Mouse (Mus musculus): ENCODE results near the gene Slc7a4.
"Not testable (repeated sequence)": the region's sequence is repeated elsewhere in the genome, so short reads cannot be mapped to it uniquely, and the experiment has no call there.

The Slc7a4 gene

DNA sequence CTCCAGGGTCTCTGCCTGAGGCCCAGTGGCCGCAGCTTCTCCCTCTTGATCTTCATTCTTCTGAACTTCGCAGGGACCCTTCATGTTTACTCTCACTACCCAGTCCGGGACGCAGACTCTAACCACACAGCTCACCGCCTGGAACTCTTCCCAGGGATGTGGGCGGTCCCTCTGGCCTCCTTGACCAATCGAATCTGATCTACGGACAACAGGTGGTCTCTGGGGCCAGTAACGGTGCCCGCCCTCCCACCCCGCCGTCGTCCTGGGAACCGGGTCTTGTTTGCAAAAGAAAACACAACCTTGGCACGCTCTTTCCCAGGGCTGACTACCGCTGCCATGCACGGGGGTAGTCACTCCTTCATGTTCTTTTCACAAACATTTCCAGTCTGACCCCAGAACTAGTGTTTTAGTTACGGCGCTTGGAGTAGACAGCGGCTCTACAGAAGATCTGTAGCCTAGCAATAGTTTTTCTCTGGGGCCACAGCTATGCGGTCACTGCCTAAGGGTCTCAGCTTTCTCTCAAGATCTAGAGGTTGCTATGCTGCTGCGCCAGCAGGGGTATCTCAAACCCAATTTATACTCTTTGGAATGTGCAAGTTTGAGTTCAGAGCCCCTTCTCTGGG lies 21.8 kb downstream of the Slc7a4 start, which contains the start of gene Lrrc74b:
Gene Lrrc74b (minus strand): TSS at position 120 of the 623 bp plus-strand sequence.
- no peak for DNase-seq

DNA sequence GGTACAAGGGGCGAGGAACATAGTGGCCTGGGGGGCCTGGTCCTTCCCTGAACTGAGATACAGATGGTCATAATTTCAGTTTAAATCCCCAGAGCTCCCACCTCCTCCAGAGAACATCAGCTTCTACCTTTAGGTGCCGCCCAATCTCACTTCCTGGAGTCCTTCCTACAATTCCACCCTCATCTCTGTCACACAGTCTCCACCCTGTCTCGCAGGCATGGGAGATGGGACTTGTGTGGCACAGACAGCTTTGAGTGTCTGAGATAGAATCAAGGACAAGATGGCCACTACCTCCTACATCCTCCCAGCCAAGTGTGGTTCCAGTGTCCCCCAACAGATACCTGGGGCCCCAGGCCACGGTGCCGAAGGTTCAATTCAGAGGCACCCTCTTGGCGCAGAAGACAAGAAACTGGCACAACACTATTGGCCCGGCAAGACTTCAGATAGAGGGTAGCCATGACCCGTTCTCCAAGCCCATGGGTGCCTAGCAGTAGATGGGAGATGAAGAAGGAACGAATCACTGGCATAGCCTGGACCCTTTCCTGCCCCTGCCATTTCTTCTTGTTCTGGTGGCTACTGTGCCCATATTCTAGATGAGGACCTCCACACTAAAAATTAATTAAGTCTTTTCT lies 23.5 kb downstream of the Slc7a4 start:
- no peak for DNase-seq

DNA sequence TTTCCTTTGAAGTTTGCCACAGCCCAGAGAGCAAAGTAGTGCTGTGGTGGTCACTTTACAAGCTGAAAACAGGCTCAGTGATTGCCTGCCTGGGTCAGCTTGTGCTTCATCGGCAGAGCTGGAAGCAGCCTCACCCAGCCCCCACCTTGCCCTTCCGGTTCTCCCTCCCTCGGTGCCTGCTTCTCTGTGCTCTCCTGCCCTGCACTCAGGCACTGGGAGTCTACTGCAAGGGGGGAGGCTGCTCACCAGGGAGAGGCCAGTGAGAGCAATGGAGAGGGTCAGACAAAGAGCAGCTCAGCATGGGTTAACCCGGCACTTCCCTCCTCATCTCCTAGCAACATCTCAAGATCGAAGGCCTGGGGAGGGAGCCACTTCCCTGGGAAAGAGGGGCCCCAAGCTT lies 24.2 kb downstream of the Slc7a4 start:
- DNase-seq, result no peak

GRCm38 (mm10) chr16:17557947-17558480 lies 25.0 kb downstream of the Slc7a4 start:
- DNase-seq, result peak; percentile 70

DNA sequence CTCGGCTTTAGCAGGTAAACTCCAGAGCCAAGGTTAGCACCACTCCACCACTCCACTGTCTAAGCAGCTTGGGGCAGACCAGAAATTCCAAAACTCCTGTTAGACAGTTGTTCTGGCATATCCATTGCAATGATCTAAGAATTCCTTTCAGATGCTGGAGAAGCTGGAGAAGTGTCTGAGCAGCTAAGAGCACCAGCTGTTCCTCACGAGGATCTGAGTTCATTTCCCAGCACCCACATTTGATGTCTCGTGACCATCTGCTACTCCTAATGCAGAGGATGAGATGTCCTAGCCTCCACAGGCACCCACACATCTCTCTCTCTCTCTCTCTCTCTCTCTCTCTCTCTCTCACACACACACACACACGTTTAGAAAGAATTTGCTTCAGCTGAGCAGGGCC lies 26.1 kb downstream of the Slc7a4 start:
- DNase-seq, result no peak

DNA sequence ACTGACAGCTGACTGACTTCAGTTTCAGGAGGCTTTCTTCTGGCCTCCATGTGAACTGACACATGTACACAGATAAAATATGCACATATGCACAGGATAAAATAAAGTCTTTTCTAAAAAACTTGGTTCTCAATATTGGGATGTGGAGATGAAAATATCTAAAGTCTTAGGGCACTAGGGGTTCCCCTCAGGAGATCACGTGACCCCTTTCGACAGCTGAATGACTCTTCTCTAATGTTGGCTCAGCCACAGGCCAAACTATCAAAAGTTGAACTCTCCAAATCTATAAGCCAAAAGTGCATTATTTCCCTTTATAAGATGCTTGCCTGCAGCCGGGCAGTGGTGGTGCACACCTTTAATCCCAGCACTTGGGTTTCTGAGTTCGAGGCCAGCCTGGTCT lies 26.8 kb downstream of the Slc7a4 start:
- no peak for DNase-seq

DNA sequence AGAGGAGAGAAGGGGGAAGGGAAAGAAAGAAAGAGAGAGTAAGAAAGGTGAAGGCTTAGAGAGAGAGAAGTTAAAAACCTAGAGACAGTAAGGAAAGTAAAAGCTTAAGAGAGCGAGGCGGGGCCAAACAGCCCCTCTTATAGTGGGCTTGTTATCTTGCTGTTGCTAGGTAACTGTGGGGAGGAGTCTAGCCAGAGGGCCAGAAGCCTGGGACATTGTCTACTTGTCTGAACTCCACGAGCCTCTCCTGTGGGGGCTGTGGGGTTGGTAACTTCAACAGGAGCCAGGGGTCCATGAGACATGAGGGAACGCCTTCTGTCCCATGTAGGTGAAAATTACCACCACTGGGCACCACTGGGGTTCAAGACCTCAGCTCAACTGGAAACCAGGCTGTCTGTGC lies 28.3 kb downstream of the Slc7a4 start:
- DNase-seq, result not testable (repeated sequence)

DNA sequence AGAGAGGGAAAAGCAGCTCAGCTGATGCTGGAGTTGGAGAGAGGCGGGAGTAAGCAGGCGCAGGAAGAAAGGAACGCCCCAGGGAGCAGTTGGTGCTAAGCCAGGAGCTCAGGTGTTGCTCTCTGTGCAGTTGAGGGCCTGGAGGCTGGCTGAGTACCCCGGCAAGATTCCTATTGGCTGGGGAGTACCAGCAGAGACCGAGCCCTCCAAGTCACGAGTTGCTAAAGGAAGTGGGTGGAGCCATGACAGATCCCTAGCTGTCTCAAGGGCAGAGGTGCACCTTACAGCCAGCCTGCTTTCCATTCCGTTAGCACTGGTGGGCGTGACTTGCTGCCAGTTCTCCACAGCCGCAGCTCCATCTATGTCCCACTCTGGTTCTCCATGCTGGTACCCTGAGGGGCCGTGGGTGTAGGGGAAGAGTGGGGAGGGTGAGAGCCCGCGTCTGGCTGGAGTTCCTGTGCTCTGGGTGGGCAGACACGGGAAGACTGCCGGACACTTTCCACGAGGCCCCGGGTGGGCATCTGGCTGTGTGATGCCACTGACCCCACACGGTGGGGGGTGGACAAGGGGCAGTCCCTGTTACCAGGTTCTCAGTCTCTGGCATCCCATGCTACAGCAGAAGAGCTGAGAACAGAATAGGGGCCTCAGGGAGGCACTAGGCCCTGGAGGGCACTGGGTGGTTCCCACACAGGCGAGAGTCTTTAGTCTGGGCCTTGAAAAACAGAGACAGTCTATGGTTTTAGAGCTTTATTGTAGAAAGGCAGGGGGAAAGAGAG lies 28.9 kb downstream of the Slc7a4 start:
- DNase-seq, result peak; percentile 64

- no peak for DNase-seq
Observed at GRCm38 (mm10) chr16:17552837-17553236, 30.2 kb downstream of the Slc7a4 start.

DNA sequence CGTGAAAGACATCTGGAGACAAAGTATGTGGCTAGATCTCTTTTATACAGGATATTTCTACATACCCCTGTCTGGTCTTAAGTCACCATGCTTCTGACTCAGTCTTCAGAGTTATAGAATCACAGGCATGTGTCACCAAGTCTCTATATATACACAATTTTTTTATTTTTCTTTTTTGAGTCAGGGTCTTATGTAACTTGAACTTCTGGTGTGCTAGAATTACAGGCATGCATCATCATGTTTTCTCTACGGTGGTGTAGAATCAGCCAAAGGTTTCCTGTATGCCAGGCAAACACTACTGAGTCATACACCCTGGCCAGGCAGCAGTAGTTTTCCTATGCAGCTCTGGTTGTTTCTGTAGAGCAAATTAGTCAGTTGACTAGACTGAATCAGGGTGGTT lies 40.4 kb downstream of the Slc7a4 start:
- DNase-seq, result no peak

- DNase-seq, result no peak
Observed at GRCm38 (mm10) chr16:17536584-17536983, 46.4 kb downstream of the Slc7a4 start.

- no peak for DNase-seq
Observed at GRCm38 (mm10) chr16:17532676-17533329, 50.2 kb downstream of the Slc7a4 start.

DNA sequence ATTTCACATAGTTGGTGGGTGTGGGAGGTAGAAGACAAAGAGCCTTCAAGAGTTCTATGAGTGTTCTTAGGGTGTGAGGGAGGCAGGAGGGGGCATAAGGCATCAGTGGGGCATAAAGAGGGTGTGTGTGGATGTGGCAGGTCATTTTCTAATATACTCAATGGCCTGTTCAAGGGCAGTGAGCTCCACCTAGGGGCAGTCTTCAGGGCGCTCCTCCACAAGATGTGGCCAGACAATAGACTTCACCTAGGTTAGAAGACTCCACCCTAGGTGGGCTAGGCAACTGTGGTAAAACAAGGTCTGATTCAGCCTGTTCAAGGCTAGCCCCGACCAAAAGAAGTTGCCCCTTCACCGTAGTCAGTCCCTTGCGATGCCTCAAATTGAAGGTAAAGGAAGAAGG lies 50.7 kb downstream of the Slc7a4 start:
- DNase-seq, result no peak

- DNase-seq, result peak; percentile 97
Observed at GRCm38 (mm10) chr16:17530640-17531288, 52.2 kb downstream of the Slc7a4 start, which contains the start of gene Thap7. Gene Thap7, minus strand, starts transcription at chr16:17531136.

DNA sequence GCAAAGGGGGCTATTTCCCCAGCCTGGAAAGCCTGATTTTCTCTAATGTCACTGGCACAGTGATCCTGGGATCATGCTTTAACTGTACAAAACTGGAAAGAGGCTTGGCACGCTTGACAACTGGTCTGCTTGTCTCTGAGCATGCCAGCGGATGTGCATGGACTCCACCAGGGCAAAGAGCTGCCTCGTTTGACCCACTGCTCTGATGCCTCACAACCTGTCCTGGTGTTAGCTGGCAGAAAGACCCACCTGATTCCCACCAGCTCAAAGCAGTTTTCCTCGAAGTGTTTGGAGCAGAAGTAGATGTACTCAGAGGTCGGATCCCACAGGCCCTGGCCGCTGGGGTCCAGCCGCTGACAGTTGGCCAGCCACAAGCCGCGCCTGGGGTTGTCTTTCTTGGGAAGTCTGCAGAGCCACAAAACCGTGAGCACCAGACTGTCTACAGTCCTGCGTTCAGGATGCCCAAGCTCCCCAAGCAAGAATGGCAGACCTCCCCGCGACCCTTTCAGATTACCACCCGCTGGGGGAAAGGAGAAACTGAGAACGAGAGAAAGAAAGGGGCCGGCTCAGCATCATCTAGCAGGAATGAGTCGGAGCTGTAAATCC lies 52.9 kb downstream of the Slc7a4 start:
- DNase-seq, result no peak

DNA sequence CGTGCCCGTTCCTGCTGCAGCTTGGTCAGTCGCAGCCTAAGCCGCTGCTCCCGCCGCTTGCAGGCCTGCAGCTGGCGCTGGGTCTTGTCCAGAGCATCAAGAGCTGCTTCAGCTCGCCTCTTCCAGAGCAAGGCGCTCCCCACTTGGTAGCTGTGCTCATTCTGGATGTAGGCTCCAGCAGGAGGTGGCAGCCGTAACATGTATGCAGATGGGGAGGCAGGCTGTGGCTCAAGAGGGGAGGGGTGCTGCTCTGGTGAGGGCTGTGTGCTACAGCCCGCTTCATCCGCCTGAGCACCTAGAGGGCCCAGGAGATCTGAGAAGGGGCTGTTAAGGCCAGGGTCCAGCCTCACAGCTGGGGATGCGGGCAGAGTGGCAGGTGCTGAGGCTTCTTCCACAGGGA lies 54.7 kb downstream of the Slc7a4 start:
- DNase-seq, result no peak

- no peak for DNase-seq
Observed at GRCm38 (mm10) chr16:17527606-17528005, 55.4 kb downstream of the Slc7a4 start.

DNA sequence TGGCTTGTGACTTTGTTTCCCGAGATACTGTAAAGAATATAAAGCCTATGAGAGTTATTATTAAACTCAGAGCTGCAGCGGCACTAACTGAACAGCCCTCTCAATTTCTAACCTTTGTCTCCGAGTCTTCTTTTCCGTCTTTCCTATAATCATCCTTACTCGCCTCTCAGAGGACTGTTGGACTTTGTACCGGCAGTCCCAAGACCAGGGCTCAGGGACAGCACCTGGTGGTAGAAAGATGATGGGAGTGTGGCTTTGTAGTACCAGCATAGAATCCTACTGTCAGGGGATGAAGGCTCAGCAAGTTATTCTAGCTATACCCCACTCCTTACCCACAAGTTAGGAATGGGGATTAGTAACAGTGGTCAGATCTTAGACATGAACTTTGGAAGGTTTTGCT lies 56.8 kb downstream of the Slc7a4 start:
- no peak for DNase-seq

- DNase-seq, result no peak
Observed at GRCm38 (mm10) chr16:17525524-17525923, 57.5 kb downstream of the Slc7a4 start.

DNA sequence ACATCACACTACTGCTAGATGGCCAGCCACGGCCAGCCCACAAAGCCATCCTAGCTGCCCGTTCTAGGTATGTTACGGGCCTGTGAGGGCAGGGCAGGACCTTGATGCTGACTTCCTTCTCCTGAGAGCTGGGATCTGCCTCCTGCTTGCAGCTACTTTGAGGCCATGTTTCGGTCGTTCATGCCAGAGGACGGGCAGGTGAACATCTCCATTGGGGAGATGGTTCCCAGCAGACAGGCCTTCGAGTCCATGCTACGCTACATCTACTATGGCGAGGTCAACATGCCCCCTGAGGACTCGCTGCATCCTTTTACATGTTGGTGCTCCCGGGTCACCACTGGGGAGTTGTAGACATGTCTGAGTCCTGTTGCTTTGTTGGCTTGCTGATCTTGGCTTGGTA lies 58.9 kb downstream of the Slc7a4 start:
- no peak for DNase-seq

Data from right cerebral cortex, adult 18-20 months (tissue).